Mouse (Mus musculus): ENCODE measurements around the gene 1700016K19Rik.

- no peak for TF ChIP-seq CTCF (IDR thresholded peaks at IDR 0.05; ENCODE audit: low read depth, low read length)
- no peak for TF ChIP-seq POLR2AphosphoS5 (IDR thresholded peaks at IDR 0.05; ENCODE audit: insufficient replicate concordance, low read depth, low read length)
- TF ChIP-seq TAL1 (conservative IDR thresholded peaks at IDR 0.05; ENCODE audit: low read depth, low read length) = no peak
These were observed 20.2 kb downstream of the 1700016K19Rik start for GRCm38 (mm10) chr11:76019879-76020278.
